Mouse (Mus musculus) C2C12 (cell line): ENCODE data around the gene Nyx.

ENCODE experiments used
- CEBPB ChIP-seq: IDR thresholded peaks from one replicate; pipeline ENCODE4 v1.6.1; 2011; ENCODE audit warnings: low read depth, mild to moderate bottlenecking, control low read depth, moderate library complexity
- CTCF ChIP-seq: IDR thresholded peaks from one replicate; pipeline ENCODE4 v1.5.1; 2011; ENCODE audit not compliant: control insufficient read depth, insufficient read depth, insufficient read length
- MAX ChIP-seq: IDR thresholded peaks from one replicate; pipeline ENCODE4 v1.6.1; 2011; ENCODE audit warnings: mild to moderate bottlenecking, control low read depth
- MYOD1 ChIP-seq: IDR thresholded peaks from one replicate; pipeline ENCODE4 v1.6.1; 2011; ENCODE audit warnings: low read depth; ENCODE audit not compliant: control insufficient read depth, insufficient read length
- MYOG ChIP-seq: IDR thresholded peaks from one replicate; pipeline ENCODE4 v1.6.1; 2011; ENCODE audit not compliant: control insufficient read depth, insufficient read length; ENCODE audit errors: extremely low read depth
- USF1 ChIP-seq: IDR thresholded peaks from one replicate; pipeline ENCODE4 v1.6.1; 2011; ENCODE audit warnings: low read depth, mild to moderate bottlenecking, control low read depth, moderate library complexity

DNA sequence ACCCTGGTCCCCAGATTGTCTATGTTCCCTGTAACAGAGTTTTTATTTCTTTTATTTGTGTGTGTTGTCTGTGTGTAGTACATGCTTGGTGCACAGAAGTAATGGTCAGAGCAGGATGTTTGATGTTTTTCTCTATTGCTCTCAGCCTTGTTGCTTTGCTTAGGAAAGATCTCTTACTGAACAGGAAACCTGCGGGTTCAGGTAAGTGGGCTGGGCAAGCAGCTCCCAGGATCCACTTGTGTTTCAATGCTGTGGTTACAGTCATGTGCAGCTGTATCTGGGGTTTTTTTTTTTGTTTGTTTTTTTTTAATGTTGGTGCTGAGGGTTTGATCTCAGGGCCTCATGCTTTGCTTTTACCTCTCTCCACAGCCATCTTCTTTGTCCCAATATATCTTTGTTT, 7.1 kb upstream of the Nyx start:
- TF ChIP-seq CTCF (no peak), USF1 (no peak), MAX (no peak), CEBPB (no peak), MYOG (no peak), MYOD1 (no peak)
